ENCODE assay signal across 9 mouse cellular contexts in the genomic region with DNA sequence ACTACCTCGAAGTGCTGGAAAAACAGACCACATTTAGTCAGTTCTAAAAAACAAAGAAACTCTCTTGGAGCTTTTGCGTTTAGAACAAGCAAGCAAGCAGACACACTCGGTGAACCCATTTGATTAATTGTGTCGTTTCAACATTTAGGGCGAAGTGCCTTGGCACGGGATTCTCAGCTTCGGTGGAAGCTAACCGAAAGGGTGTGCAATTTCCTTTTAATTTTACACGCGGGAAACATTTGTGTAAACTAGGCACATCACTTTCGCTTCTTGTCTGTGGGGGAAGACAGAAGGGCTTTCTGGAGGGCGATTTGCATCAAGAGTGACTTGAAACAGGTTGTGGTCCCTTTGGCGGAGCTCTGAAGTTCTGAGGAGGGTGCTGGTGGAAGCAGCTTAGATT. TPM values are rescaled to one million over a fixed set of nuclear protein-coding genes. Genes with fewer than 3 reads are reported as not detected.
A peak's percentile ranks its signal among the peaks of the same experiment; 100 is the strongest.
DNase-seq lines count a peak whose midpoint lies in the region; ATAC-seq and TF ChIP-seq lines count a peak whose summit lies in the region.
"Had no signal": no experiment of that assay in that cellular context is flagged by ENCODE, and none has a peak within 500 bp of the region (broad histone marks: within the 10 kb centered on the region; RNA-seq: fewer than 3 reads in every experiment).

No protein-coding gene starts in this region.

- peak overlapping the region; percentile 52 for H3K27ac ChIP-seq in heart, embryonic 10.5 days
- no peak overlapping the region for H3K27ac ChIP-seq in forebrain, embryonic 12.5 days
- H3K27ac ChIP-seq in liver, embryonic 14.5 days = no peak overlapping the region
- H3K27ac ChIP-seq in stomach, postnatal 0 days (replicated peaks) = no peak overlapping the region

- H3K9ac ChIP-seq in forebrain, embryonic 12.5 days = peak overlapping the region; percentile 63
- H3K9ac ChIP-seq in liver, embryonic 14.5 days (replicated peaks) = no peak overlapping the region
- H3K9ac ChIP-seq in stomach, postnatal 0 days (ENCODE audit: low read length) = peak overlapping the region; percentile 23; the same call in 1 of the 2 replicates

- TF ChIP-seq EP300 in liver, embryonic 14.5 days (IDR thresholded peaks at IDR 0.05; ENCODE audit: low read depth) = no peak
- TF ChIP-seq EP300 in stomach, postnatal 0 days (optimal IDR thresholded peaks at IDR 0.05) = no peak

- H3K4me1 ChIP-seq in heart, embryonic 10.5 days = peaks cover 13% of the 10 kb centered on the region; the same call in 1 of the 2 replicates
- H3K4me1 ChIP-seq in forebrain, embryonic 12.5 days = peaks cover 30% of the 10 kb centered on the region
- H3K4me1 ChIP-seq in liver, embryonic 14.5 days (replicated peaks; ENCODE audit: control insufficient read depth in 2 of 2, insufficient read depth in 2 of 2, low read length in 1 of 2) = no peaks in the 10 kb centered on the region
- peaks cover 10% of the 10 kb centered on the region for H3K4me1 ChIP-seq in stomach, postnatal 0 days (replicated peaks; ENCODE audit: control insufficient read depth, insufficient read depth)

- peak overlapping the region; percentile 62 for H3K4me3 ChIP-seq in heart, embryonic 10.5 days
- peak overlapping the region; percentile 39 for H3K4me3 ChIP-seq in forebrain, embryonic 12.5 days (replicated peaks)
- H3K4me3 ChIP-seq in liver, embryonic 14.5 days (ENCODE audit: insufficient read depth in 1 of 2, low read depth in 2 of 2, low read length in 2 of 2) = peak overlapping the region in 1 of 2 experiments; percentile 18; a peak in 1 of 4 replicates
- peak overlapping the region; percentile 51 for H3K4me3 ChIP-seq in stomach, postnatal 0 days (ENCODE audit: low read depth, low read length)

- no peaks in the 10 kb centered on the region for H3K9me3 ChIP-seq in heart, embryonic 10.5 days
- H3K9me3 ChIP-seq in forebrain, embryonic 12.5 days = no peaks in the 10 kb centered on the region
- no peaks in the 10 kb centered on the region for H3K9me3 ChIP-seq in liver, embryonic 14.5 days (ENCODE audit: control insufficient read depth, low read length)
- H3K9me3 ChIP-seq in stomach, postnatal 0 days (ENCODE audit: control insufficient read depth, low read length) = no peaks in the 10 kb centered on the region

- peak overlapping the region; percentile 79 for H3K4me2 ChIP-seq in forebrain, embryonic 12.5 days
- peak overlapping the region; percentile 48 for H3K4me2 ChIP-seq in liver, embryonic 14.5 days (ENCODE audit: low read depth)
- H3K4me2 ChIP-seq in stomach, postnatal 0 days (replicated peaks; ENCODE audit: low read depth) = peak overlapping the region; percentile 78

- no peak for DNase-seq in heart, embryonic 10.5 days (ENCODE audit: low spot score)
- DNase-seq in heart, adult 9 months (ENCODE audit: low spot score in 2 of 2) = no peak
- peak; percentile 3 for DNase-seq in ES-CJ7 (ENCODE audit: low read depth, low spot score)
- DNase-seq in liver, embryonic 14.5 days (ENCODE audit: low read depth in 3 of 3, low spot score in 3 of 3) = no peak
- DNase-seq in stomach, postnatal 0 days (ENCODE audit: low spot score) = no peak
- no peak for DNase-seq in adrenal gland, postnatal 14 days
- no peak for DNase-seq in yolk sac, embryonic 10.5 days (ENCODE audit: low spot score)

- 6% methylated on average over 13 of the region's 13 CpGs for WGBS in heart, embryonic 10.5 days
- WGBS in forebrain, embryonic 12.5 days = 17% methylated on average over 13 of the region's 13 CpGs
- under 1% methylated on average over 13 of the region's 13 CpGs for WGBS in liver, embryonic 14.5 days (ENCODE audit: insufficient replicate concordance)
- 2% methylated on average over 13 of the region's 13 CpGs for WGBS in stomach, postnatal 0 days

- peaks cover 3% of the 10 kb centered on the region; the same call in 1 of the 2 replicates for H3K36me3 ChIP-seq in heart, embryonic 10.5 days
- H3K36me3 ChIP-seq in forebrain, embryonic 12.5 days (replicated peaks) = 0 out of 2 replicates have a peak, but pooled peaks cover 7% of the 10 kb centered on the region
- H3K36me3 ChIP-seq in liver, embryonic 14.5 days (replicated peaks; ENCODE audit: control insufficient read depth, insufficient read depth, low read depth) = no peaks in the 10 kb centered on the region
- H3K36me3 ChIP-seq in stomach, postnatal 0 days (ENCODE audit: control insufficient read depth, insufficient read depth, low read length) = no peaks in the 10 kb centered on the region

- peaks cover 34% of the 10 kb centered on the region for H3K27me3 ChIP-seq in heart, embryonic 10.5 days (ENCODE audit: insufficient read depth, poor library complexity, severe bottlenecking)
- peaks cover 19% of the 10 kb centered on the region for H3K27me3 ChIP-seq in forebrain, embryonic 12.5 days
- H3K27me3 ChIP-seq in liver, embryonic 14.5 days (ENCODE audit: control insufficient read depth, insufficient read depth, low read length) = peaks cover 46% of the 10 kb centered on the region
- no peaks in the 10 kb centered on the region for H3K27me3 ChIP-seq in stomach, postnatal 0 days (ENCODE audit: control insufficient read depth, insufficient read depth, low read length)
- H3K27me3 ChIP-seq: CH12.LX had no signal

- ATAC-seq in forebrain, embryonic 12.5 days (ENCODE audit: low FRiP score) = no peak
- ATAC-seq in liver, embryonic 14.5 days (ENCODE audit: insufficient read depth) = no peak
- ATAC-seq in stomach, postnatal 0 days (ENCODE audit: low FRiP score, low TSS enrichment) = no peak

- TF ChIP-seq CTCF in liver, embryonic 14.5 days (IDR thresholded peaks at IDR 0.05; ENCODE audit: low read depth) = no peak
- no peak for TF ChIP-seq CTCF in stomach, postnatal 0 days (IDR thresholded peaks at IDR 0.05; ENCODE audit: low read depth)

RNA-seq across cellular contexts. Expression of a gene that starts 6.9 kb away (rescaled TPM):
- 11.1 and 18.7 TPM in 2 replicates for polyA plus RNA-seq in heart, embryonic 10.5 days (2016; fragmentation: Nextera tagmentation; extraction: Ambion mirVana)
- 21.2 and 22.3 TPM in 2 replicates for polyA plus RNA-seq in forebrain, embryonic 12.5 days (2016; fragmentation: Nextera tagmentation; extraction: Ambion mirVana)
- polyA plus RNA-seq in liver, embryonic 14.5 days (2012; rRNA removed) = 0.02 TPM in 2 replicates
- polyA plus RNA-seq in liver, embryonic 14.5 days (2014; fragmentation: Nextera tagmentation; extraction: Ambion mirVana) = not detected in 2 replicates
- polyA plus RNA-seq in stomach, postnatal 0 days (2015; fragmentation: Nextera tagmentation; extraction: Ambion mirVana) = 1.1 and 1.2 TPM in 2 replicates
- total RNA-seq in adrenal gland, postnatal 14 days (2021) = 0.37 and 0.83 TPM in 2 replicates
- total RNA-seq: CH12.LX had no signal
